Mouse (Mus musculus): ENCODE data around the gene Washc2.
"Not testable (repeated sequence)": the region's sequence is repeated elsewhere in the genome, so short reads cannot be mapped to it uniquely, and the experiment has no call there.

The Washc2 gene

GRCm38 (mm10) chr6:116207729-116208534, at the start of gene Washc2:
Gene Washc2, plus strand, starts transcription at chr6:116208038.
- DNase-seq (ENCODE audit: low spot score) = peak; percentile 95

- no peak for DNase-seq (ENCODE audit: low spot score)
Observed at GRCm38 (mm10) chr6:116166383-116166782, 41.5 kb upstream of the Washc2 start.

DNA sequence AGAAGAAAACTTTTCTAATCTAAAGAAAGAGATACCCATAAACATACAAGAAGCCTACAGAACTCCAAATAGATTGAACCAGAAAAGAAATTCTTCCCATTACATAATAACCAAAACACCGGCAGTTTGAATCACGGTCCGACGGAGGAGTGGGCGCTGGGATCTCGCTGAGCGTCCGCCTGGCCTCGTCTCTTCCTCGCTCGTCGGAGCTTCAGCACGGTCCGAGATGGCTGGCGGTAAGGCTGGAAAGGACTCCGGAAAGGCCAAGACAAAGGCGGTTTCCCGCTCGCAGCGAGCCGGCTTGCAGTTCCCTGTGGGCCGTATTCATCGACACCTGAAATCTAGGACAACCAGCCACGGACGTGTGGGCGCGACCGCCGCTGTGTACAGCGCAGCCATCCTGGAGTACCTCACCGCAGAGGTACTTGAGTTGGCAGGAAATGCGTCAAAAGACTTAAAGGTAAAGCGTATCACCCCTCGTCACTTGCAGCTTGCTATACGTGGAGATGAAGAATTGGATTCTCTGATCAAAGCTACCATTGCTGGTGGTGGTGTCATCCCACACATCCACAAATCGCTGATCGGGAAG, 34.2 kb upstream of the Washc2 start:
- not testable (repeated sequence) for DNase-seq (ENCODE audit: low spot score)

GRCm38 (mm10) chr6:116178376-116178775, 29.5 kb upstream of the Washc2 start:
- no peak for DNase-seq (ENCODE audit: low spot score)

DNA sequence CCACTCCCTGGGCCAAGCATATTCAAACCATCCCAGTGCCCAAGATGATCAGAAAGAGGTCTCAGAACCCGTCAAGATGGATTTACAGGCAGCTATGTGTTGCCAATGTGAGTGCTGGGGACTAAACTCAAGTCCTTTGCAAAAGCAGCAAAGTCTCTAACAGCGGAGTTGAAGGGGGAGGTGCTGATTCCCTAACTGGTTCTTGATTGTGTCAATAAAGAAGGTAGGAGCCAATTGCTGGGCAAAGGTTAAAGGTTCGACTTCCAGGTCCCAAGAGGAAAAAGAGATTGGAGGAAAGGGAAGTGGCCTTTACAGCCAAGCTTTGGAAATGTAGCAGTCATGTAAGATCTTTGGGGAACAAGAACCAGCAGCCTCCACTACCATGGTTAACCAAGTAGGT, 27.1 kb upstream of the Washc2 start:
- DNase-seq (ENCODE audit: low spot score) = peak; percentile 59

DNA sequence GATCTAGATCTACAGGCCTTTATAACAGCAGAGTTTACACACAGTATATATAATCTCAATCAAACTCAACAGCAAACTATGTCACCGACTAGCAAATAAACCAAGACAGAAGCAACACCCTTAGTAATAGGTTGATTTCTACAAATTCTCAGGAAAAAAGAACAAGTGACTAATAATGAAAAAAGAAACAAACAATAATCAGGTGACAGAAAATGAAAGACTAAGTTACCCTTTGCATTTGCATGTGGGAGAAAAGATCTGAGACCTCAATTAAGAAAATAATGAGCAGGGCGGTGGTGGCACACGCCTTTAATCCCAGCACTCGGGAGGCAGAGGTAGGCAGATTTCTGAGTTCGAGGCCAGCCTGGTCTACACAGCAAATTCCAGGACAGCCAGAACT, 24.3 kb upstream of the Washc2 start:
- no peak for DNase-seq (ENCODE audit: low spot score)

DNA sequence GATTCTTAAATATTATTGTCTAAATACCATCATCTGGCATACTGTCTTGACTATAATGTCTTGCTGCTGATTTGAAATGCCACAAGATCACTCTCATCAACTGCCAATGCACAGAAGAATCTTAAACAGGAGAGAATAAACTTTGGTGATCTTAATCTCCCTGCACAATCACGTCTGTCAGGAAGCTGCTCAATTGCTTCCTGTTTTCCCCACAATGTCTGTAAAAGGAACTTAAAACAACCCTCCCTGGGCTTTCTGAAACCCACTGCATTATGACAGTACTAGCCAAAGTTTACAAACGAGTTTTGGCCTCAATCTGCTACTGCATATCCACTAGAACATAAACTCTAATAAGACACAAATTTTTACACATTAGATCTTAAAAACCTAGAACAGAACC, 21.4 kb upstream of the Washc2 start:
- no peak for DNase-seq (ENCODE audit: low spot score)

GRCm38 (mm10) chr6:116189417-116189816, 18.4 kb upstream of the Washc2 start:
- DNase-seq (ENCODE audit: low spot score) = no peak

DNA sequence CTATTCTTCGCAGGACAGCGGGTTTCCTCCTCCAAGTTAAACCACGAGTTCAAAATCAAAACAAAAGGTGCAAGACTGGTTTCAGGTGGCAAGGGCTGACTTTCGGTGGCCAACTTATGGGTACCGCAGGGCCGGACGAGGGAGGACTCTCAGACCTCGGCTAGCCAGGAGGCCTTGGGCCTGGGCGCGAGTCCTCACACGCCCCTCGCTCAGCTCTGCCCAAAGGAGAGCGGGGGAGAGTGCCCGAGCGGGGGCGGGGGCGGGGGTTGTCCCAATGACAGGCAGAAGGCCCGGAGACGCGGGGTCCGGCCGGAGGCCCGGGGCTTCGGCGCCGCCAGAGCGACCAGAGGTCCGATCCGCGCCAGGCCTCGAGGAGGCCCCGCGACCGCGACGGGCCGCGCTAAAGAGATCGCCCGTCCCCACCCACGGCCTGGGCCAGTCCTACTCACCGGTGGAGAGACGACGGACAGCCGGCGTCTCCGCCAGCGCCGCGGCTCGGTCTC, 15.0 kb upstream of the Washc2 start:
- DNase-seq (ENCODE audit: low spot score) = peak; percentile 78

- DNase-seq (ENCODE audit: low spot score) = peak; percentile 96
Observed at GRCm38 (mm10) chr6:116193394-116194393, 14.1 kb upstream of the Washc2 start, which contains the start of gene Tmcc1. Gene Tmcc1, minus strand, starts transcription at chr6:116193486.

DNA sequence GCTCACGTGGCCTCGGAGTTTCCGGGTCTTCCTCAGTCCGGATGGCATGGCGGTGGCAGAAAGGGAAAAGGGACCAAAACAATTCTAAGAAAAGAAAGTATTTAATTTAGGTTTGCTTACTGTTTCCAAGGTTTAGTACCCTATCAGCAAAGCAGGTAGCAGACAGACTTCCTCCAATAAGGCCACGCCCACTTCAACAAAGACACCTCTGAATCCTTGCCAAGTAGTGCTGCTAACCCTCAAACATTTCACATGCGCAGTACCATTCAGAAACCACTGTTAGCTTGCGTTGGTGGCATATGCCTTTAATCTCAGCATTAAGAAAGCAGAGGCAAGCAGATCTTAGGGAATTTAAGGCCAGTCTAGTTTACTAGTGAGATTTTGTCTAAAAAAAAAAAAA, 12.0 kb upstream of the Washc2 start:
- DNase-seq (ENCODE audit: low spot score) = no peak

DNA sequence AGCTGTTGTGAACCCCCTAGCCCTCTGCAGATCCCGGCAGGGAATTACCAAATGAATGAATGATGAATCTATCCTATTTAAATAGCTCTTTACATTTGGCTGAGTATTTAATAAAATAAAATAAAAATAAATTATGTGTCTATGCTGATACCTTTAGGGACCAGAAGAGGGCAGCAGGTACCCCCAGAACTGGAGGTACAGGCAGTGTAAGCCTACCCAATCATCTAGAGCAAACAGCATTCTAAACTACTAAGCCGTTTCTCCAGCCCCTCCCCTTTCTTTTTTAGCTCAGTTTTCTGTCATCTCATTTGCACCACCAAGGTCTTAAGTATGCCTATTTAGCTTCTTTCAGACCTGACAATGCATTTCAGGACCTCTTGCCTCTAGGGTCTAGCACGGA, 9.7 kb upstream of the Washc2 start:
- no peak for DNase-seq (ENCODE audit: low spot score)

- no peak for DNase-seq (ENCODE audit: low spot score)
Observed at GRCm38 (mm10) chr6:116199682-116200081, 8.2 kb upstream of the Washc2 start.

- no peak for DNase-seq (ENCODE audit: low spot score)
Observed at GRCm38 (mm10) chr6:116227767-116228166, 19.9 kb downstream of the Washc2 start.

- peak; percentile 47 for DNase-seq (ENCODE audit: low spot score)
Observed at GRCm38 (mm10) chr6:116228785-116229525, 21.1 kb downstream of the Washc2 start.

DNA sequence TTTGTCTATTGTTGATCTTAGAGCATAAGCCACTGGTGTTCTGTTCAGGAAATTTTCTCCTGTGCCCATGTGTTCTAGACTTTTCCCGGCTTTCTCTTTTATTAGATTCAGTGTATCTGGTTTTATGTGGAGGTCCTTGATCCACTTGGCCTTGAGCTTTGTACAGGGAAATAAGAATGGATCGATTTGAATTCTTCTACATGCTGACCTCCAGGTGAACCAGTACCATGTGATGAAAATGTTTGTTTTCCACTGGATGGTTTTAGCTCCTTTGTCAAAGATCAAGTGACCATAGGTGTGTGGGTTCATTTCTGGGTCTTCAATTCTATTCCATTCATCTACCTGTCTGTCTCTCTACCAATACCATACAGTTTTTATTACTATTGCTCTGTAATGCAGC, 27.0 kb downstream of the Washc2 start:
- DNase-seq (ENCODE audit: low spot score) = not testable (repeated sequence)

GRCm38 (mm10) chr6:116235336-116235735, 27.5 kb downstream of the Washc2 start:
- DNase-seq (ENCODE audit: low spot score) = no peak

DNA sequence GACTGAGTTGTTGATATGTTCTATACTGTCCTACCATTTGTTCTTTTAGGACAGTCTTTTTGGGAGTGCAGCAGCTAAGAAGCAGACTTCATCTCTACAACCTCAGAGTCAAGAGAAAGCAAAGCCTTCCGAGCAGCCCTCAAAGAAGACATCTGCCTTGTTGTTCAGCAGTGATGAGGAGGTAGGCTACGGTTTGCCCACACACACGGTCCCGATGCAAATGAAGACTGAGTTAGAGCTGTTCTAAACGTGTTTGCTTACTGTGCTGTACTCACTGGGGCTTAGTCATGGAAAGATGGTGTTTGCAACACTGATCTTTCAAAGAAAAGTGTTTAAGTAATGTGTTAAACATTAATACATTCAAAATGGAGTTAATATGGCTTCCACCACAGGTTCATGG, 30.2 kb downstream of the Washc2 start:
- DNase-seq (ENCODE audit: low spot score) = no peak

DNA sequence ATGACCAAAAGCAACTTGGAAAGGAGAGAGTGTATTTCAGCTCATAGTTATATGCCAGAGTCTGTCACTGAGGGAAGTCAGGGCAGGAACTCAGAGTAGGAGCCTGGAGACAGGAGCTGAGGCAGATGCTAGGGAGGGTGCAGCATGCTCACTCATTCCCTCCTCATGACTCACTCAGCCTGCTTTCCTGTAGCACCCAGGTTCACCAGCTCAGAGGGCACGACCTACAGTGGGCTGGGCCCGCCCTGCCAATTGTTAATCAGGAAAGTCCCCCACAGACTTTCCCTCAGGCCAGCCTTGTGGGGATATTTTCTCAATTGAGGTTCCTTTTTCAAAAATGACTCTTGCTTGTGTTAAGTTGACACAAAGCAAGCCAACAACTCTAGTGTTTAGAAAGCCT, 32.5 kb downstream of the Washc2 start:
- DNase-seq (ENCODE audit: low spot score) = no peak

DNA sequence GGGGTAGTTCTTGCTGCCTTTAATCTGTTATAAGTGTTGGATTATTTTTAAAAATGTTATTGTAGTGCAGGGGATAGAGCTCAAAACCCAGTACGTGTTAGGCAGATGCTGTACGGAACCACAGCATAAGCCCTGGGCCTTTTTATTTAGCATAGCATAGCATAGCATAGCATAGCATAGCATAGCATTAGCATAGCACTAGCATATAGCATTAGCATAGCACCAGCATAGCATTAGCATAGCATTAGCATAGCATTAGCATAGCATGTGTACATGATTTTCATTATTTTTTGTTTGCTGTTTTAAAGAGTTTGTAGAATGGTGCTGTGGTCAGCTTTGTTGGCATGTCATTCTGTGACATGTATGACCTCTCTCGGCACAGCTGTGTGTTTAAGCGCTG, 51.8 kb downstream of the Washc2 start:
- no peak for DNase-seq (ENCODE audit: low spot score)

DNA sequence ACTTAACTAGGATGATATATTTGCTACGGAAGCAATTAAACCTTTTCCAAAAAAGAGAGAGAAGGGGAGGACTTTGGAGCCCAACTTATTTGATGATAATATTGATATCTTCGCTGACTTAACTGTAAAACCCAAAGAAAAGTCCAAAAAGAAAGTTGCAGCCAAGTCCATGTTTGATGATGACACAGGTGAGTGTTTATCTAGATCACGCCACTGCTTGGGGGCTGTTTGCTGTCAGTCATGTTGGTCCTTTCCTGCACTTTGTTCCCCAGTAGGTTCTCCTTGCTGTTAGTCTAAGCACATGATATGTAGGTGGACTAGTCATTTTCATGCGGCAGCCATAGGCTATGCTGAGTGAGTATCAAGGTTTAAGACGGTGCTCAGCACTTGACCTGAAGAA, 52.6 kb downstream of the Washc2 start:
- DNase-seq (ENCODE audit: low spot score) = no peak

DNA sequence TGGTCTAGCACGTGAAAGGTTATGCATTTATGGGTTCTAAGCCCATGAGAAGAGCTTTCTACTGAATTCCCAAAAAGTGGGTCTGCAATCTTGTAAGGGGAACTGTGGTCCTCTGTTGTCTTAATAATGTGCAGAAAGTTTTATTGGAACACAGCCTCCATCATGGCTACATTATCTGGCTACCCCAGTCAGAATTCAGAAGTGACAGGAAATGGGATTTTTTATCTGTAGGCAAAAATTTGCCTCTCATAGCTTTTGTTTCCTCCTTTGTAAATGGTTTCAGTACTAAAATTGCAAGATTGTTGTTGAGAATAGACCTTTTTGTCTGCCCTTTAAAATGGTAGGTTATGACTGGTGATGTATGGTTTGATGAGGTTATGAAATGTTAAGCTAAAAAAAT, 55.0 kb downstream of the Washc2 start:
- no peak for DNase-seq (ENCODE audit: low spot score)
